Mouse (Mus musculus): ENCODE data around the gene Gm28038.

Gm28038 gene

GRCm38 (mm10) chr2:30283193-30283592 is 2.4 kb downstream of the Gm28038 start:
- in situ Hi-C loops (cut with MboI; ENCODE audit: unreplicated experiment in 2 of 2), result no loop called here

DNA sequence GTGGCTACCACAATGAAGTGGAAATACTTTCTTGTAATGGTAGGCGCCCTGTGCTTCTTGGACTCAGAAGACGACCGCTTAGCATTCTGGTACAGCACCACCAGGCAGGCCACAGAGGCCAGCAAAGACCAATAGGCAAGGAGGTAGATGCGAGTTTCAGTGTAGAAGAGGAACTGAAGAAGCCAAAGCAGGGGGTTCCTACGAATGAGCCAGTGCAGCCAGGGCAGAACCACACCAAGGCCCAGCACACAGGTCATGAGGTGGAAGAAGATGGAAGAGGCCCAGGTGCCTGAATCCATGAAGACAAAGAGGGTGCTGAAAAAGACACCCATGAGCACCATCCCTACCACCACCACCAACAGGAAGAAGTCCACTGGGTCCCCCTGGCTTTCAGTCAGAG is 4.2 kb downstream of the Gm28038 start:
- in situ Hi-C loops (cut with MboI; ENCODE audit: unreplicated experiment in 2 of 2), result no loop called here

GRCm38 (mm10) chr2:30285416-30286181 is 4.8 kb downstream of the Gm28038 start:
- in situ Hi-C loops (cut with MboI; ENCODE audit: unreplicated experiment in 2 of 2), result no loop called here

GRCm38 (mm10) chr2:30286192-30287026 is 5.6 kb downstream of the Gm28038 start, which contains the start of the genes Dolk and Nup188:
TSS of gene Dolk (minus strand) at chr2:30286334.
TSS of gene Nup188 (plus strand) at chr2:30286397.
- in situ Hi-C loops (cut with MboI; ENCODE audit: unreplicated experiment in 2 of 2), result no loop called here

GRCm38 (mm10) chr2:30287027-30287373 is 6.2 kb downstream of the Gm28038 start:
- in situ Hi-C loops (cut with MboI; ENCODE audit: unreplicated experiment in 2 of 2), result no loop called here

DNA sequence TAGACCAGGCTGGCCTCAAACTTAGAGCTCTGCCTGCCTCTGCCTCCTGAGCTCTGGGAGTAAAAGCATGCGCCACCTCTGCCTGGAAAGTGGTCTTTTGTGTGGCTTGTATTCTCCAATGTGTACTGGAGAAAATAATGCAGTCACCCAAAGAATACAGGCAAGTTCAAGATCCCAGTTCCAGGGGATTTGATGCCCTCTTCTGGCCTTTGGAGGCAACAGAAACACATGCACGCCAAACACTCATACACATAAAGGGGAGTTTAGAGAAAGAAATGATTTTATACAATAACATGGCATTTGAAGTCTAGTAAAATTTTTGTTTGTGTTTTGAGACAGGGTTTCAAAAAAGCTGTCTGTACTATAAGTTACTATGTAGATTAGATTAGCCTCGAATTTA is 18.7 kb downstream of the Gm28038 start:
- in situ Hi-C loops (cut with MboI; ENCODE audit: unreplicated experiment in 2 of 2), result no loop called here

DNA sequence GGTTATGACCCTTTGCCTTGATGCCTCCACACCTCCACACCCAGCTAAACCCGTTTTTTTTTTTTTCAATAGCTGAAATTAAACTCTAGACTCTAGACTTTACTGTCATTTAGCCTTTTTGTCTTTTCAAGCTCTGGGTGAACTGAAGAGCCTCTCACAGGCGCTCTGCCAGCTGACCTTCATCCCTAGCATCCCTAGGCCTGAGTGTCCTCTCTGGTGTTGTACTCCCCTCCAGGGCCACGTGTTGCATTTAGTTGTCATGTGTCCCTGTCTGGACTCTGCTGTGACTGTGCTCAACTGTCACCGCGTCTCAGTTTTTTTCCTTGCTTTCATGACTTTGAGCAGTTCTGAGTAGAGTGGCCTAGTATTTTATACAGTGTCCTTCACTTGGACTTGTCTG is 19.1 kb downstream of the Gm28038 start:
- in situ Hi-C loops (cut with MboI; ENCODE audit: unreplicated experiment in 2 of 2), result loop anchor here in 1 of 2 experiments (25.0 kb wide), 1 partner anchor 1138 kb away; no protein-coding TSS in a partner anchor

GRCm38 (mm10) chr2:30306087-30306486 is 25.2 kb downstream of the Gm28038 start:
- in situ Hi-C loops (cut with MboI; ENCODE audit: unreplicated experiment in 2 of 2), result loop anchor here in 1 of 2 experiments (25.0 kb wide), 1 partner anchor 1144 kb away; no protein-coding TSS in a partner anchor

- in situ Hi-C loops (cut with MboI; ENCODE audit: unreplicated experiment in 2 of 2), result loop anchor here in 1 of 2 experiments (25.0 kb wide), 1 partner anchor 1147 kb away; no protein-coding TSS in a partner anchor
These were observed 28.5 kb downstream of the Gm28038 start for GRCm38 (mm10) chr2:30309351-30309750.

- in situ Hi-C loops (cut with MboI; ENCODE audit: unreplicated experiment in 2 of 2), result loop anchor here in 1 of 2 experiments (25.0 kb wide), 1 partner anchor 1149 kb away; no protein-coding TSS in a partner anchor
These were observed 30.6 kb downstream of the Gm28038 start for GRCm38 (mm10) chr2:30311481-30311880.

GRCm38 (mm10) chr2:30316136-30316535 is 35.3 kb downstream of the Gm28038 start:
- in situ Hi-C loops (cut with MboI; ENCODE audit: unreplicated experiment in 2 of 2), result loop anchor here in 1 of 2 experiments (25.0 kb wide), 1 partner anchor 1154 kb away; no protein-coding TSS in a partner anchor

DNA sequence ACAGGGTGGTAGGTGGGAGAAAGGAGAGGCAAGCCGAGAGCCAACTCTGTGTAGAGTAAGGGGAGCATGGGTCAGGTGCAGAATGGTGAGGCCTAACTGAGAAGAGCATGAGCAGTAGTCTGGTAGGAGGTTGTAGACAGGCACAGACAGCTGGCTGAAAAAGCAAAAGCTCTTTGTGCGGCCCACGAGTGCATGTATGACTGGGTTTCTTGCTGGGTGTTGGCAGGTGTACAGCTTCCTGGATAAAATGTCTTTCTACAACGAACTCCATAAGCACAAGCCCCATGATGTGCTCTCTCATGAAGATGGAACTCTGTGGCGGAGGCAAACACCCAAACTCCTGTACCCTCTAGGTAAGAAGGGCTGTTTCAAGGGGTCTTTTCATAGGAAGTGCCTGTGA is 36.1 kb downstream of the Gm28038 start:
- in situ Hi-C loops (cut with MboI; ENCODE audit: unreplicated experiment in 2 of 2), result loop anchor here in 1 of 2 experiments (25.0 kb wide), 1 partner anchor 1155 kb away; no protein-coding TSS in a partner anchor

GRCm38 (mm10) chr2:30319260-30319659 is 38.4 kb downstream of the Gm28038 start:
- in situ Hi-C loops (cut with MboI; ENCODE audit: unreplicated experiment in 2 of 2), result loop anchor here in 1 of 2 experiments (25.0 kb wide), 1 partner anchor 1157 kb away; no protein-coding TSS in a partner anchor

GRCm38 (mm10) chr2:30323111-30323510 is 42.3 kb downstream of the Gm28038 start:
- in situ Hi-C loops (cut with MboI; ENCODE audit: unreplicated experiment in 2 of 2), result loop anchor here in 1 of 2 experiments (25.0 kb wide), 1 partner anchor 1161 kb away; no protein-coding TSS in a partner anchor

DNA sequence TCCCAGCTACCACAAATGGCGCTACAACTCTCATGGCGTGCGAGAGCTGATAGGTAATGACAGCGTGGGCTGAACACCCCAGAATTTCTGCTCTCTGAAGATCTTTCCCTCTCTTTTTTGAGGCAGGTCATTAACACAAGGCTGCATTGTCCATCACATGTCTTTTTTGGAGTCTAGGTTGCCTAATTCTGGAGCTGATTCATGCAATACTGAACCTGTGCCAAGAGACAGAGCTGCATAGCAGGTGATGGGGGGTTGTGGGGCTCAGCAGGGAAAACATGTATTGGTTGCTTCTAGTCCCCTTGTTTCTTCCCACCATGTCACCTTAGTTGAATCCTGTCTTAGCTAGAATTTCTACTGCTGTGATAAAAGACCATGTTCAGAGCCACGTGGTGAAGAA is 44.5 kb downstream of the Gm28038 start:
- in situ Hi-C loops (cut with MboI; ENCODE audit: unreplicated experiment in 2 of 2), result no loop called here

GRCm38 (mm10) chr2:30327276-30327675 is 46.4 kb downstream of the Gm28038 start:
- in situ Hi-C loops (cut with MboI; ENCODE audit: unreplicated experiment in 2 of 2), result no loop called here

GRCm38 (mm10) chr2:30328791-30329190 is 47.9 kb downstream of the Gm28038 start:
- in situ Hi-C loops (cut with MboI; ENCODE audit: unreplicated experiment in 2 of 2), result no loop called here

- in situ Hi-C loops (cut with MboI; ENCODE audit: unreplicated experiment in 2 of 2), result no loop called here
These were observed 54.5 kb downstream of the Gm28038 start for GRCm38 (mm10) chr2:30335324-30335723.

GRCm38 (mm10) chr2:30336174-30336915 is 55.5 kb downstream of the Gm28038 start:
- in situ Hi-C loops (cut with MboI; ENCODE audit: unreplicated experiment in 2 of 2), result no loop called here

- in situ Hi-C loops (cut with MboI; ENCODE audit: unreplicated experiment in 2 of 2), result no loop called here
These were observed 56.3 kb downstream of the Gm28038 start for GRCm38 (mm10) chr2:30337179-30337578.
